Mouse (Mus musculus): ENCODE results near the gene Poglut1. TPM values are rescaled to one million over a fixed set of nuclear protein-coding genes. Genes with fewer than 3 reads are reported as not detected.
A peak's percentile ranks its signal among the peaks of the same experiment; 100 is the strongest.

Gene Poglut1
- polyA plus RNA-seq, 1 experiment from 2014 or later, result 69.8 TPM

DNA sequence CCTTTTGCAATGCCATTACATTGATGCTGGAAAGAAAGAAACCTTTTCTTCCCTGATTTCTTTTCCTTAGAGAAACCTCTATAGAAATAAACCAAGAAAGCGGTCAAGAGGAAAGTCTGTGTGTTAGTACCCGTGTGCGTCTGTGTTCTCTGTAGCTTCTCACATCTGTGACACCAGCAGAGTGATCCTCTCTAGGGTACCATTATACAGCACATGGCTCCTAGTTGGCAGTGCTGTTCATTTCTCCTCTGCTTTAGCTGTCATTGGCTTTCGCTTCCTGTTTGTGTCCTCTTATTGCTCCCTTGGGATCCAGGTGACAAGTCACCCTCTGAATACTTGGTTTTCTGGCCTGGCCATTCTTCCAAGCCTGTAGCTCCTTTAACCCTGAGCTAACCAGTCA is 37.5 kb upstream of the Poglut1 start:
- Histone ChIP-seq H3K9me3 (ENCODE audit: control insufficient read depth, low read length) (no peaks in the 10 kb centered on the region), H3K27ac (ENCODE audit: low read depth, low read length) (no peak overlapping the region), H3K4me3 (ENCODE audit: low read depth, low read length) (no peak overlapping the region), H3K4me2 (replicated peaks; ENCODE audit: low read depth, low read length) (no peak overlapping the region), H3K9ac (ENCODE audit: low read depth, low read length) (no peak overlapping the region), H3K4me1 (replicated peaks; ENCODE audit: control insufficient read depth, insufficient read depth, low read length) (no peaks in the 10 kb centered on the region), H3K36me3 (ENCODE audit: control insufficient read depth, insufficient read depth, low read length) (peaks cover 14% of the 10 kb centered on the region), H3K27me3 (ENCODE audit: control insufficient read depth, insufficient read depth, low read length) (no peaks in the 10 kb centered on the region)
- DNase-seq (ENCODE audit: low spot score), result no peak
- WGBS, result 92% methylated on average over 4 of the region's 4 CpGs
- no peak for ATAC-seq (ENCODE audit: low FRiP score)

DNA sequence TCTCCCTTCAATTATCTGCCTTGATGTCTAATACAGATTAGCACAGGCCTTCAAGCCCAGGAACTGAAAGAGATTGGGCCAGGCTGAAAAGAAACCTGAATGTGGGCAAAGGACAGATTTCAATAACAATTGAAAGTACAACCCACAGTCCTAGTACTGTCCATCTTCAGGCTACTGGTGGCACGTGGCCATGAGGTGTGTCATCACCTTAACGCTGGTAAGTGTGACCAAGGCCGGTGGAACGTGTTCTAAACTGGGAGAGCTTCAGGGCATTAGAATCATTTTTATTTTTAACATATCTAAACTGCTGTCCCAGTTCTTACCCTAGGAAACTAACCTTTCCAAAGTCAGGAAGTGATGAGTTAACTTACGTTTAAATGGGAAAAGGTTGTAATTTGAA is 37.1 kb upstream of the Poglut1 start:
- no peak overlapping the region for H3K9ac ChIP-seq (ENCODE audit: low read depth, low read length)
- H3K9me3 ChIP-seq (ENCODE audit: control insufficient read depth, low read length), result no peaks in the 10 kb centered on the region
- H3K4me1 ChIP-seq (replicated peaks; ENCODE audit: control insufficient read depth, insufficient read depth, low read length), result no peaks in the 10 kb centered on the region
- H3K27me3 ChIP-seq (ENCODE audit: control insufficient read depth, insufficient read depth, low read length), result no peaks in the 10 kb centered on the region
- ATAC-seq (ENCODE audit: low FRiP score), result no peak
- no peak overlapping the region for H3K4me2 ChIP-seq (replicated peaks; ENCODE audit: low read depth, low read length)
- no peak for DNase-seq (ENCODE audit: low spot score)
- peaks cover 14% of the 10 kb centered on the region for H3K36me3 ChIP-seq (ENCODE audit: control insufficient read depth, insufficient read depth, low read length)
- 93% methylated on average over 5 of the region's 5 CpGs for WGBS
- no peak overlapping the region for H3K27ac ChIP-seq (ENCODE audit: low read depth, low read length)
- no peak overlapping the region for H3K4me3 ChIP-seq (ENCODE audit: low read depth, low read length)

DNA sequence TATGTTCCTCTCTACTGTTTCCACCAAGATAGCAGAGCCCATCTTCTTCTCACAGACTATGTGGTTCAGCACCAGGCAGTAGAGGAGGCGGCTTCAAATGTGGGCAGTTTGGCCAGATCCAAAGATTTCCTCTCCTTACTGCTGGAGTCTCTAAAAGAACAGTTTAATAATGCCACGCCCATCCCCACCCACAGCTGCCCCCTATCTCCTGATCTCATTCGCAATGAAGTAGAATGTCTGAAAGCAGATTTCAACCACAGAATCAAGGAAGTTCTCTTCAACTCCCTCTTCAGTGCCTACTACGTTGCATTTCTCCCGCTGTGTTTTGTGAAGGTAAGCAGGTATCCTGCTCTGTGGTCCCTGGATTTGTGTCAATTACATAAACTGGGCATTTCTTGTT is 35.1 kb upstream of the Poglut1 start:
- ATAC-seq (ENCODE audit: low FRiP score) (no peak), DNase-seq (ENCODE audit: low spot score) (no peak)
- Histone ChIP-seq H3K4me2 (replicated peaks; ENCODE audit: low read depth, low read length) (no peak overlapping the region), H3K36me3 (ENCODE audit: control insufficient read depth, insufficient read depth, low read length) (peaks cover 12% of the 10 kb centered on the region), H3K27ac (ENCODE audit: low read depth, low read length) (no peak overlapping the region), H3K27me3 (ENCODE audit: control insufficient read depth, insufficient read depth, low read length) (no peaks in the 10 kb centered on the region), H3K9ac (ENCODE audit: low read depth, low read length) (no peak overlapping the region), H3K9me3 (ENCODE audit: control insufficient read depth, low read length) (no peaks in the 10 kb centered on the region), H3K4me1 (replicated peaks; ENCODE audit: control insufficient read depth, insufficient read depth, low read length) (no peaks in the 10 kb centered on the region), H3K4me3 (ENCODE audit: low read depth, low read length) (no peak overlapping the region)
- 91% methylated on average over 5 of the region's 5 CpGs for WGBS

DNA sequence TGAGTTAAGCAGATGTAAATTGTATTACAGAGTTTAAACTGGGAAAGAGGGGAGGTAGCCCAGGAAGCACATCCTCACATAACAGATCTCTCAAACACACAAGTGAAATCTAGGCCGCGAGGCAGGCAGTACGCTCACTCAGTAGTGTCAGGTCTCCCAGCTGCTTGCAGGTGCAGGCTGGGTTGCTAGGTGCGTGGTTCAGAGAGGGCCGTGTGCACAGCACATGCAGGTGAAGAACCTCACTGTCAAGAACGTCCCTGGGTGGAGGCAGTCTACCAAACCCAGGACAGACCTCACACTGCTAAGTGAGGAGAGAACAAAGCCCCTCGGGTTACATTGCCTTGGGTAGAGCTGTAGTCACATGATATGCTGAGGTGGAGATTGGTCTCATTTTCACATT is 34.7 kb upstream of the Poglut1 start:
- no peak overlapping the region for H3K4me3 ChIP-seq (ENCODE audit: low read depth, low read length)
- no peak overlapping the region for H3K4me2 ChIP-seq (replicated peaks; ENCODE audit: low read depth, low read length)
- ATAC-seq (ENCODE audit: low FRiP score), result no peak
- no peaks in the 10 kb centered on the region for H3K27me3 ChIP-seq (ENCODE audit: control insufficient read depth, insufficient read depth, low read length)
- no peaks in the 10 kb centered on the region for H3K4me1 ChIP-seq (replicated peaks; ENCODE audit: control insufficient read depth, insufficient read depth, low read length)
- H3K27ac ChIP-seq (ENCODE audit: low read depth, low read length), result no peak overlapping the region
- H3K9ac ChIP-seq (ENCODE audit: low read depth, low read length), result no peak overlapping the region
- no peaks in the 10 kb centered on the region for H3K9me3 ChIP-seq (ENCODE audit: control insufficient read depth, low read length)
- H3K36me3 ChIP-seq (ENCODE audit: control insufficient read depth, insufficient read depth, low read length), result peaks cover 12% of the 10 kb centered on the region
- DNase-seq (ENCODE audit: low spot score), result no peak
- WGBS, result 90% methylated on average over 7 of the region's 7 CpGs

DNA sequence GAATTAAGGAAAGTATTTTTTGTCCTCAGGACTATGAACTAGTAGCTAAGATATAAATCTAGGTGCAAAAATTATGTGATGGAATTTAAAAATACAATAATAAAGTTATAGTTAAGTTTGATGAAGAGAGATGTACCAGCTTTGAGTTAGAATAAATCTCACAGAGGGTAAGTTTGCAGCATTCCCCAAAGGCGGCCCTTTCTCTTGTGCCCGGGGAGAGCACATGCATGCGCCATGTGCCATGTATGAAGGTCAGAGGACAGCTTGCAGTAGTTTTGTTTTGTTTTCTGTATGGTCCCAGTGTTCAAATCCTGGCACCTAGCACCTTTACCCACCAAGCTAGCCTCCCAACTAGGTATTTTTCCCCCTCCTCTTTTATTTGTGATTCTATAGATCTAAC is 21.4 kb upstream of the Poglut1 start:
- H3K27me3 ChIP-seq (ENCODE audit: control insufficient read depth, insufficient read depth, low read length), result no peaks in the 10 kb centered on the region
- 99% methylated on average over 3 of the region's 3 CpGs for WGBS

DNA sequence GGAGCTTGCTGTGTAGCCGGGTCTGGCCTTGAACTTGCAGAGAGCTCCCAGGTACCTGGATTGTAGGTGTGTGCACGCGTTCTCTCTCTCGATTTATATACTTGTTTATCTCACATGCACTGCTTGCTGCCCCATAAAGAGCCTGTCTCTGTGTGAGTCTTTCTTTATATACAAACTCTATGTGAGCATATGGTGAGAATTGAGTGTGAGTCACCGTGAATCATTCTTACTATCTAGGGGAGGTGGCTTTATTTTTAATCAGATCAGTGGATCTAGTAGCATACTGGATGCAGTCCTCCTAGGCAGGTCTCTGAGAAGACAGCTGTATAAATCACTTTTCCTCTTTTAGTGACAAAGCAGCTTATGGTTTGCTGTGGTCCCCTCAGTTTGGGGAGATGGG is 18.1 kb upstream of the Poglut1 start:
- H3K9ac ChIP-seq (ENCODE audit: low read depth, low read length), result no peak overlapping the region
- H3K9me3 ChIP-seq (ENCODE audit: control insufficient read depth, low read length), result no peaks in the 10 kb centered on the region
- H3K4me2 ChIP-seq (replicated peaks; ENCODE audit: low read depth, low read length), result no peak overlapping the region
- DNase-seq (ENCODE audit: low spot score), result no peak
- no peaks in the 10 kb centered on the region for H3K4me1 ChIP-seq (replicated peaks; ENCODE audit: control insufficient read depth, insufficient read depth, low read length)
- no peaks in the 10 kb centered on the region for H3K27me3 ChIP-seq (ENCODE audit: control insufficient read depth, insufficient read depth, low read length)
- WGBS, result 98% methylated on average over 5 of the region's 5 CpGs
- no peak overlapping the region for H3K4me3 ChIP-seq (ENCODE audit: low read depth, low read length)
- H3K36me3 ChIP-seq (ENCODE audit: control insufficient read depth, insufficient read depth, low read length), result 0 out of 2 replicates have a peak, but pooled peaks cover 9% of the 10 kb centered on the region
- H3K27ac ChIP-seq (ENCODE audit: low read depth, low read length), result no peak overlapping the region
- ATAC-seq (ENCODE audit: low FRiP score), result no peak

More for the DNA sequence above, 21.4 kb upstream of the Poglut1 start:
- no peak for ATAC-seq (ENCODE audit: low FRiP score)
- Histone ChIP-seq H3K9me3 (ENCODE audit: control insufficient read depth, low read length) (no peaks in the 10 kb centered on the region), H3K4me2 (replicated peaks; ENCODE audit: low read depth, low read length) (no peak overlapping the region), H3K4me3 (ENCODE audit: low read depth, low read length) (no peak overlapping the region), H3K4me1 (replicated peaks; ENCODE audit: control insufficient read depth, insufficient read depth, low read length) (no peaks in the 10 kb centered on the region), H3K9ac (ENCODE audit: low read depth, low read length) (no peak overlapping the region), H3K27ac (ENCODE audit: low read depth, low read length) (no peak overlapping the region), H3K36me3 (ENCODE audit: control insufficient read depth, insufficient read depth, low read length) (0 out of 2 replicates have a peak, but pooled peaks cover 9% of the 10 kb centered on the region)
- no peak for DNase-seq (ENCODE audit: low spot score)

DNA sequence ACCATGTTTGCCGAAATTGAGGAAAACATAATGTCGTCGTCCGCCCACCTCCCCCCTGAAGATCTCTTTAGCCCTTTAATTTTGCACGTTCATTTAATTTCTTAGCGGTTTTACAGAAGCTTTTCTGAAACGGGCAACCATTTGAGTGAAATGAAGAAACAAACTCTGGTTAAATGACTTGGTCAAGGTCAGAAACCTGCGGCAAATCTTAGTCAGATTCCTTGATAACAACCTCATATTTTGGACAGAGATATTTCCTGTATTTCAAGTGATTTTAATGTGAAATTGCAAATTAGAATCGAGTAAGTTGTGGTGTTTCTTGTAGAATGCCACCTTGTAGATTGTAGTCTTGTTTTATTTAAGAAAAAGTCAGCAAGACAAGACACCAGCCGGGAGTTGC is 13.5 kb upstream of the Poglut1 start:
- ATAC-seq (ENCODE audit: low FRiP score), result no peak
- Histone ChIP-seq H3K4me2 (replicated peaks; ENCODE audit: low read depth, low read length) (peak overlapping the region; percentile 57), H3K27me3 (ENCODE audit: control insufficient read depth, insufficient read depth, low read length) (no peaks in the 10 kb centered on the region), H3K4me1 (replicated peaks; ENCODE audit: control insufficient read depth, insufficient read depth, low read length) (no peaks in the 10 kb centered on the region), H3K36me3 (ENCODE audit: control insufficient read depth, insufficient read depth, low read length) (0 out of 2 replicates have a peak, but pooled peaks cover 4% of the 10 kb centered on the region), H3K27ac (ENCODE audit: low read depth, low read length) (no peak overlapping the region), H3K9me3 (ENCODE audit: control insufficient read depth, low read length) (no peaks in the 10 kb centered on the region), H3K9ac (ENCODE audit: low read depth, low read length) (peak overlapping the region; percentile 78), H3K4me3 (ENCODE audit: low read depth, low read length) (peak overlapping the region; percentile 76)
- 37% methylated on average over 10 of the region's 10 CpGs for WGBS
- DNase-seq (ENCODE audit: low spot score), result no peak

DNA sequence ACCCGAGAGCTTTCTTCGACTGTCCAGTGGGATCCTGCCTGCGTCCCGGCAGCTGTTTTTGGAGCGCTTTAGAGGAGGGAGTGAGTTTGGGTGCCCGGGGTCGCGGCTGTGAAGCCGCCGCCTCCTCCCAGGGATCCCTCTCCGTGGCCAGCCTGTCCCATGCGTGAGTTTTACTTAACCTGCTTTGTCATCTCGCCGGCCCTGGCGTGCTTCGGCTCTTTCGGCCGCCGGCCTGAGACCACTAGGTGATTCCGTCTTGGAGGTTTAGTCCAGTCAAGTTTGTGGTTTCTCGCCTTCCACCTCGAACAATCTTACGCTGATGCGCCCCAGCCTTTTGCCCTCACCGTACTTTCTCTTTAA is 12.9 kb upstream of the Poglut1 start:
- peak overlapping the region; percentile 72; the same call in 1 of the 2 replicates for H3K27ac ChIP-seq (ENCODE audit: low read depth, low read length)
- H3K4me1 ChIP-seq (replicated peaks; ENCODE audit: control insufficient read depth, insufficient read depth, low read length), result no peaks in the 10 kb centered on the region
- H3K9ac ChIP-seq (ENCODE audit: low read depth, low read length), result peak overlapping the region; percentile 78
- H3K36me3 ChIP-seq (ENCODE audit: control insufficient read depth, insufficient read depth, low read length), result no peaks in the 10 kb centered on the region
- DNase-seq (ENCODE audit: low spot score) (no peak), ATAC-seq (ENCODE audit: low FRiP score) (no peak; the same call in 1 of the 2 replicates)
- H3K4me3 ChIP-seq (ENCODE audit: low read depth, low read length), result peak overlapping the region; percentile 76
- WGBS, result under 1% methylated on average over 25 of the region's 25 CpGs
- no peaks in the 10 kb centered on the region for H3K9me3 ChIP-seq (ENCODE audit: control insufficient read depth, low read length)
- H3K4me2 ChIP-seq (replicated peaks; ENCODE audit: low read depth, low read length), result peak overlapping the region; percentile 57
- no peaks in the 10 kb centered on the region for H3K27me3 ChIP-seq (ENCODE audit: control insufficient read depth, insufficient read depth, low read length)

DNA sequence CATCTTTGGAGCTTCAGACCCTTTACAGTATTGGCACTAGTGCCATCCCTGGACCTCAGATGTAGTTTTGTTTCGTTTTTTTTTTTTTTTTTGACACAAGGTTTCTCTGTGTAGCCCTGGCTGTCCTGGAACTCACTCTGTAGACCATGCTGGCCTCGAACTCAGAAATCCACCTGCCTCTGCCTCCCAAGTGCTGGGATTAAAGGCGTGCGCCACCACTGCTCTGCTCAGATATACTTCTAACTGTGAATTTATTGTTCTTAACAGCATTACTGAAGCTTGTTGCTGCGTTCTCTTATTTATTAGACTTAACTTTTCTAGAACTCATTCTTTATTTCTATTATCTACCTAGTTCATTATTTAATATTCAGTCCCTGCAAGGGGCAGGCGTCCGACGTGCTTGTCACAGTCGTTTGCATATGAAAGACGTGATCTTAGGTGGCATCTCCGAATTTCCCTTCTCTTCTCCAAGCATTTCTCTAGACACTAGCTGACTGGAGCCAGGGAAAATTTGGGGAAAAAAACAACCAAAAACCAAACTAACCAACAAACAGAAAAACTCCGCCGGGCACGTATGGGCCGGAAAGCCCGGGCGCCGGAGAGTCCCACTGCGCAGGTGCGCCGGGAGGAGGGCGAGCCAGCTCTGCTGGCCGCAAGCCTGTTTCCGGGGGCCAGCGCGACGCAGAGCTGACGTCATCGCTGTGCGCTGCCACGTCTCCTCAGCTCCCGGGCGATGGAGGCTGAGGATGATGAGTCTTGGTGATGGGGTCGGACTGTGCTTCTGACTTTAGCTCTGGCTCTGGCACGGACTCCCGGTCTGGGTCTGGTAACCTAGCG is 12.3 kb upstream of the Poglut1 start:
- H3K27ac ChIP-seq (ENCODE audit: low read depth, low read length), result peak overlapping the region; percentile 72; the same call in 1 of the 2 replicates
- WGBS, result 7% methylated on average over 37 of the region's 37 CpGs

More for the DNA sequence above, 12.3 kb upstream of the Poglut1 start:
- no peaks in the 10 kb centered on the region for H3K4me1 ChIP-seq (replicated peaks; ENCODE audit: control insufficient read depth, insufficient read depth, low read length)
- peak overlapping the region; percentile 57 for H3K4me2 ChIP-seq (replicated peaks; ENCODE audit: low read depth, low read length)
- ATAC-seq (ENCODE audit: low FRiP score), result peak; percentile 96
- DNase-seq (ENCODE audit: low spot score), result peak; percentile 98
- H3K4me3 ChIP-seq (ENCODE audit: low read depth, low read length), result peak overlapping the region; percentile 76
- H3K9ac ChIP-seq (ENCODE audit: low read depth, low read length), result peak overlapping the region; percentile 78
- H3K36me3 ChIP-seq (ENCODE audit: control insufficient read depth, insufficient read depth, low read length), result no peaks in the 10 kb centered on the region
- H3K9me3 ChIP-seq (ENCODE audit: control insufficient read depth, low read length), result no peaks in the 10 kb centered on the region
- H3K27me3 ChIP-seq (ENCODE audit: control insufficient read depth, insufficient read depth, low read length), result no peaks in the 10 kb centered on the region
